Mouse (Mus musculus): ENCODE results near the gene Gm20388.

GRCm38 (mm10) chr8:123444131-123444530, 3533.5 kb downstream of the Gm20388 start:
- TF ChIP-seq GATA1 (IDR thresholded peaks at IDR 0.05; ENCODE audit: low read length) (no peak), TAL1 (IDR thresholded peaks at IDR 0.05; ENCODE audit: low read length) (no peak)

All from erythroblast, embryonic 14.5 days (primary cell).